8 mouse cellular contexts compared by ENCODE assay signal in the genomic region with DNA sequence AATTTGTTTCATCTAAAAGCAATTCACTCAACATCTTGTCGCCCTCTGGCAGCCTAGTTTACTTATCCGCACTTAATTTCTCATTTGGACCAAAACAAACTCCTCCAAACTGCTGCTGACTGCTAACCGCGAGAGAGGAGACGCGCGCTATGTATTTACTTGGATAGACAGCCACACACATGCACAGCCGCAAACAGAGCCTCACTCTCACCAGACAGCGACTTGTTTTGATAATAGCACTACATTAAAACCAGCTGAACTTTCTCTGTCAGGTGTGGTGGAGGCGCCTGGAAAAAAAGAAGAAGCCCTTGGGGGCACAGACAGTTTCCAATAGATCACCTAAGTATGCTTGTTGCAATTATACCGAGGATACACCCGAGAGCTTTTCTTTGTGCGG. TPM values are rescaled to one million over a fixed set of nuclear protein-coding genes. Genes with fewer than 3 reads are reported as not detected.
DNase-seq lines count a peak whose midpoint lies in the region; ATAC-seq and TF ChIP-seq lines count a peak whose summit lies in the region.
"Had no signal": no experiment of that assay in that cellular context is flagged by ENCODE, and none has a peak within 500 bp of the region (broad histone marks: within the 10 kb centered on the region; RNA-seq: fewer than 3 reads in every experiment).

No protein-coding gene starts in this region.

- H3K36me3 ChIP-seq in forebrain, postnatal 0 days (ENCODE audit: insufficient read depth), result no peaks in the 10 kb centered on the region
- H3K36me3 ChIP-seq in kidney, embryonic 15.5 days, result no peaks in the 10 kb centered on the region
- no peaks in the 10 kb centered on the region for H3K36me3 ChIP-seq in midbrain, embryonic 15.5 days (replicated peaks)

- peak overlapping the region; percentile 96 for H3K4me2 ChIP-seq in forebrain, postnatal 0 days (ENCODE audit: low read depth)
- H3K4me2 ChIP-seq in kidney, embryonic 15.5 days, result peak overlapping the region; percentile 99
- peak overlapping the region; percentile 97 for H3K4me2 ChIP-seq in midbrain, embryonic 15.5 days

- DNase-seq in ES-CJ7 (ENCODE audit: low read depth, low spot score) (peak; percentile 23), R1 (ENCODE audit: low read depth, low spot score) (peak; percentile 10)
- peak; percentile 63 for DNase-seq in forebrain, postnatal 0 days
- no peak for DNase-seq in gastrocnemius, postnatal 25 days
- no peak for DNase-seq in adrenal gland, postnatal 4 days (ENCODE audit: low spot score in 2 of 2)

- under 1% methylated on average over 13 of the region's 13 CpGs for WGBS in forebrain, postnatal 0 days
- WGBS in kidney, embryonic 15.5 days, result 1% methylated on average over 13 of the region's 13 CpGs
- under 1% methylated on average over 13 of the region's 13 CpGs for WGBS in midbrain, embryonic 15.5 days

- peaks cover 18% of the 10 kb centered on the region for H3K27me3 ChIP-seq in forebrain, postnatal 0 days (ENCODE audit: insufficient read depth, low read length)
- H3K27me3 ChIP-seq in kidney, embryonic 15.5 days, result peaks cover 59% of the 10 kb centered on the region
- H3K27me3 ChIP-seq in midbrain, embryonic 15.5 days (replicated peaks), result peaks cover 6% of the 10 kb centered on the region

- peak overlapping the region; percentile 74; the same call in 1 of the 2 replicates for H3K27ac ChIP-seq in forebrain, postnatal 0 days (ENCODE audit: low read depth, low read length)
- peak overlapping the region; percentile 81 for H3K27ac ChIP-seq in kidney, embryonic 15.5 days
- H3K27ac ChIP-seq in midbrain, embryonic 15.5 days, result peak overlapping the region; percentile 81
- H3K27ac ChIP-seq: macrophage had no signal

- H3K4me1 ChIP-seq in forebrain, postnatal 0 days (ENCODE audit: insufficient read depth), result peaks cover 8% of the 10 kb centered on the region; the same call in 1 of the 2 replicates
- peaks cover 35% of the 10 kb centered on the region for H3K4me1 ChIP-seq in kidney, embryonic 15.5 days
- peaks cover 22% of the 10 kb centered on the region for H3K4me1 ChIP-seq in midbrain, embryonic 15.5 days

- H3K9me3 ChIP-seq in forebrain, postnatal 0 days (ENCODE audit: low read length), result no peaks in the 10 kb centered on the region
- no peaks in the 10 kb centered on the region for H3K9me3 ChIP-seq in kidney, embryonic 15.5 days (replicated peaks)
- no peaks in the 10 kb centered on the region for H3K9me3 ChIP-seq in midbrain, embryonic 15.5 days

- peak overlapping the region; percentile 47 for H3K9ac ChIP-seq in forebrain, postnatal 0 days
- no peak overlapping the region; the same call in 1 of the 2 replicates for H3K9ac ChIP-seq in kidney, embryonic 15.5 days
- peak overlapping the region; percentile 32; the same call in 1 of the 2 replicates for H3K9ac ChIP-seq in midbrain, embryonic 15.5 days

- ATAC-seq in forebrain, postnatal 0 days, result no peak
- ATAC-seq in kidney, embryonic 15.5 days (replicated peaks; ENCODE audit: low FRiP score), result no peak
- ATAC-seq in midbrain, embryonic 15.5 days (replicated peaks), result no peak

- TF ChIP-seq CTCF in forebrain, postnatal 0 days (IDR thresholded peaks at IDR 0.05; ENCODE audit: low read depth), result 0 out of 2 replicates have a peak, but pooled peaks have one; percentile 7

- peak overlapping the region; percentile 73 for H3K4me3 ChIP-seq in forebrain, postnatal 0 days (ENCODE audit: low read depth, low read length)
- peak overlapping the region; percentile 75 for H3K4me3 ChIP-seq in kidney, embryonic 15.5 days (replicated peaks)
- peak overlapping the region; percentile 95 for H3K4me3 ChIP-seq in midbrain, embryonic 15.5 days

RNA-seq across cellular contexts. Expression of a gene that starts 2.8 kb away (rescaled TPM):
- total RNA-seq in forebrain, postnatal 0 days (2014; rRNA removed), result 43.9 and 53.5 TPM in 2 replicates
- polyA plus RNA-seq in forebrain, postnatal 0 days (2015; fragmentation: Nextera tagmentation; extraction: Ambion mirVana), result 3.9 and 9.3 TPM in 2 replicates
- polyA plus RNA-seq in kidney, embryonic 15.5 days (2015; fragmentation: Nextera tagmentation; extraction: Ambion mirVana), result 5.5 and 5.6 TPM in 2 replicates
- polyA plus RNA-seq in midbrain, embryonic 15.5 days (2015; fragmentation: Nextera tagmentation; extraction: Ambion mirVana), result 15.8 and 15.9 TPM in 2 replicates
- under 1 TPM; 0.13 to 0.67 TPM for total RNA-seq in gastrocnemius, postnatal 25 days (2021)
- 1 to 10 TPM; 1.7 to 7.0 TPM for total RNA-seq in adrenal gland, postnatal 4 days (2021)
- polyA plus RNA-seq: macrophage had no signal

Comparison
In these comparisons a context has a peak if more than half of its experiments do, and no peak if none do; other contexts are left out.
1. DNase-seq: peak in ES-CJ7 (single experiment), R1 (single experiment) and forebrain, postnatal 0 days (single experiment); none in gastrocnemius, postnatal 25 days (single experiment) and adrenal gland, postnatal 4 days (0 of 2).
2. Peak in every context shown above with its lines, with median percentiles within 50 percentile points of each other: H3K27ac ChIP-seq, H3K4me2 ChIP-seq and H3K4me3 ChIP-seq.